Mouse (Mus musculus): ENCODE measurements around the gene Gucy1b2. TPM values are rescaled to one million over a fixed set of nuclear protein-coding genes. Genes with fewer than 3 reads are reported as not detected.

The Gucy1b2 gene
- polyA plus RNA-seq, 1 experiment from 2014 or later: 0.66 TPM

- Histone ChIP-seq H3K4me2 (ENCODE audit: low read length) (no peak overlapping the region), H3K27me3 (replicated peaks; ENCODE audit: control insufficient read depth, insufficient read depth, low read length) (no peaks in the 10 kb centered on the region), H3K36me3 (ENCODE audit: control insufficient read depth, insufficient read depth, low read length) (no peaks in the 10 kb centered on the region), H3K4me3 (ENCODE audit: low read length) (no peak overlapping the region), H3K9ac (ENCODE audit: low read depth, low read length) (no peak overlapping the region), H3K27ac (ENCODE audit: low read depth, low read length) (no peak overlapping the region), H3K9me3 (ENCODE audit: control insufficient read depth, low read length) (no peaks in the 10 kb centered on the region), H3K4me1 (ENCODE audit: control insufficient read depth, insufficient read depth, low read depth, low read length) (no peaks in the 10 kb centered on the region)
- WGBS: 83% methylated on average over 2 of the region's 2 CpGs
- no peak for ATAC-seq
Measured at GRCm38 (mm10) chr14:62472061-62472460, 16.0 kb upstream of the Gucy1b2 start.

GRCm38 (mm10) chr14:62468753-62469125 lies 12.7 kb upstream of the Gucy1b2 start:
- no peaks in the 10 kb centered on the region for H3K27me3 ChIP-seq (replicated peaks; ENCODE audit: control insufficient read depth, insufficient read depth, low read length)
- H3K9me3 ChIP-seq (ENCODE audit: control insufficient read depth, low read length): no peaks in the 10 kb centered on the region
- ATAC-seq: no peak

GRCm38 (mm10) chr14:62468119-62468752 lies 12.1 kb upstream of the Gucy1b2 start:
- no peak for ATAC-seq
- WGBS: 68% methylated on average over 6 of the region's 6 CpGs
- Histone ChIP-seq H3K27me3 (replicated peaks; ENCODE audit: control insufficient read depth, insufficient read depth, low read length) (no peaks in the 10 kb centered on the region), H3K27ac (ENCODE audit: low read depth, low read length) (no peak overlapping the region), H3K9me3 (ENCODE audit: control insufficient read depth, low read length) (no peaks in the 10 kb centered on the region), H3K4me2 (ENCODE audit: low read length) (no peak overlapping the region), H3K4me3 (ENCODE audit: low read length) (no peak overlapping the region), H3K9ac (ENCODE audit: low read depth, low read length) (no peak overlapping the region), H3K36me3 (ENCODE audit: control insufficient read depth, insufficient read depth, low read length) (no peaks in the 10 kb centered on the region), H3K4me1 (ENCODE audit: control insufficient read depth, insufficient read depth, low read depth, low read length) (no peaks in the 10 kb centered on the region)

More at GRCm38 (mm10) chr14:62468753-62469125, 12.7 kb upstream of the Gucy1b2 start:
- no peak overlapping the region for H3K4me3 ChIP-seq (ENCODE audit: low read length)
- H3K36me3 ChIP-seq (ENCODE audit: control insufficient read depth, insufficient read depth, low read length): no peaks in the 10 kb centered on the region
- WGBS: 90% methylated on average over 5 of the region's 5 CpGs
- no peak overlapping the region for H3K27ac ChIP-seq (ENCODE audit: low read depth, low read length)
- no peak overlapping the region for H3K4me2 ChIP-seq (ENCODE audit: low read length)
- no peaks in the 10 kb centered on the region for H3K4me1 ChIP-seq (ENCODE audit: control insufficient read depth, insufficient read depth, low read depth, low read length)
- no peak overlapping the region for H3K9ac ChIP-seq (ENCODE audit: low read depth, low read length)

GRCm38 (mm10) chr14:62464966-62465365 lies 8.9 kb upstream of the Gucy1b2 start:
- no peak for ATAC-seq
- Histone ChIP-seq H3K9me3 (ENCODE audit: control insufficient read depth, low read length) (no peaks in the 10 kb centered on the region), H3K4me3 (ENCODE audit: low read length) (no peak overlapping the region), H3K4me1 (ENCODE audit: control insufficient read depth, insufficient read depth, low read depth, low read length) (no peaks in the 10 kb centered on the region), H3K27me3 (replicated peaks; ENCODE audit: control insufficient read depth, insufficient read depth, low read length) (no peaks in the 10 kb centered on the region), H3K9ac (ENCODE audit: low read depth, low read length) (no peak overlapping the region), H3K4me2 (ENCODE audit: low read length) (peak overlapping the region; percentile 0; the same call in 1 of the 2 replicates), H3K27ac (ENCODE audit: low read depth, low read length) (no peak overlapping the region), H3K36me3 (ENCODE audit: control insufficient read depth, insufficient read depth, low read length) (no peaks in the 10 kb centered on the region)
- WGBS: 15% methylated on average over 9 of the region's 9 CpGs

- H3K9ac ChIP-seq (ENCODE audit: low read depth, low read length): no peak overlapping the region
- H3K27me3 ChIP-seq (replicated peaks; ENCODE audit: control insufficient read depth, insufficient read depth, low read length): no peaks in the 10 kb centered on the region
- WGBS: 64% methylated on average over 11 of the region's 11 CpGs
- H3K27ac ChIP-seq (ENCODE audit: low read depth, low read length): no peak overlapping the region
- H3K36me3 ChIP-seq (ENCODE audit: control insufficient read depth, insufficient read depth, low read length): no peaks in the 10 kb centered on the region
- no peak overlapping the region for H3K4me2 ChIP-seq (ENCODE audit: low read length)
- no peak overlapping the region for H3K4me3 ChIP-seq (ENCODE audit: low read length)
- no peaks in the 10 kb centered on the region for H3K9me3 ChIP-seq (ENCODE audit: control insufficient read depth, low read length)
- ATAC-seq: no peak
- peaks cover 9% of the 10 kb centered on the region for H3K4me1 ChIP-seq (ENCODE audit: control insufficient read depth, insufficient read depth, low read depth, low read length)
Measured at GRCm38 (mm10) chr14:62459541-62459940, 3.5 kb upstream of the Gucy1b2 start.

GRCm38 (mm10) chr14:62457420-62458181 lies 1.5 kb upstream of the Gucy1b2 start:
- Histone ChIP-seq H3K27ac (ENCODE audit: low read depth, low read length) (no peak overlapping the region), H3K4me2 (ENCODE audit: low read length) (peak overlapping the region; percentile 50), H3K4me1 (ENCODE audit: control insufficient read depth, insufficient read depth, low read depth, low read length) (peaks cover 10% of the 10 kb centered on the region), H3K9ac (ENCODE audit: low read depth, low read length) (peak overlapping the region; percentile 8; the same call in 1 of the 2 replicates), H3K4me3 (ENCODE audit: low read length) (no peak overlapping the region), H3K9me3 (ENCODE audit: control insufficient read depth, low read length) (no peaks in the 10 kb centered on the region), H3K27me3 (replicated peaks; ENCODE audit: control insufficient read depth, insufficient read depth, low read length) (no peaks in the 10 kb centered on the region), H3K36me3 (ENCODE audit: control insufficient read depth, insufficient read depth, low read length) (no peaks in the 10 kb centered on the region)
- WGBS: 15% methylated on average over 22 of the region's 22 CpGs
- peak; percentile 84 for ATAC-seq

GRCm38 (mm10) chr14:62455570-62455879 lies 564 bp downstream of the Gucy1b2 start:
- Histone ChIP-seq H3K4me1 (ENCODE audit: control insufficient read depth, insufficient read depth, low read depth, low read length) (peaks cover 10% of the 10 kb centered on the region), H3K9me3 (ENCODE audit: control insufficient read depth, low read length) (no peaks in the 10 kb centered on the region), H3K9ac (ENCODE audit: low read depth, low read length) (no peak overlapping the region), H3K27me3 (replicated peaks; ENCODE audit: control insufficient read depth, insufficient read depth, low read length) (no peaks in the 10 kb centered on the region), H3K27ac (ENCODE audit: low read depth, low read length) (0 out of 2 replicates have a peak overlapping the region, but pooled peaks have one; percentile 20), H3K4me3 (ENCODE audit: low read length) (no peak overlapping the region), H3K36me3 (ENCODE audit: control insufficient read depth, insufficient read depth, low read length) (no peaks in the 10 kb centered on the region), H3K4me2 (ENCODE audit: low read length) (peak overlapping the region; percentile 25)
- peak; percentile 21 for ATAC-seq
- WGBS: 51% methylated on average over 5 of the region's 5 CpGs

- peak; percentile 68 for ATAC-seq
- Histone ChIP-seq H3K4me3 (ENCODE audit: low read length) (no peak overlapping the region), H3K36me3 (ENCODE audit: control insufficient read depth, insufficient read depth, low read length) (no peaks in the 10 kb centered on the region), H3K27me3 (replicated peaks; ENCODE audit: control insufficient read depth, insufficient read depth, low read length) (no peaks in the 10 kb centered on the region), H3K9me3 (ENCODE audit: control insufficient read depth, low read length) (no peaks in the 10 kb centered on the region), H3K4me1 (ENCODE audit: control insufficient read depth, insufficient read depth, low read depth, low read length) (peaks cover 10% of the 10 kb centered on the region), H3K4me2 (ENCODE audit: low read length) (peak overlapping the region; percentile 25), H3K9ac (ENCODE audit: low read depth, low read length) (no peak overlapping the region), H3K27ac (ENCODE audit: low read depth, low read length) (peak overlapping the region; percentile 67)
- 38% methylated on average over 9 of the region's 9 CpGs for WGBS
Measured at GRCm38 (mm10) chr14:62454760-62455569, 1.1 kb downstream of the Gucy1b2 start.

GRCm38 (mm10) chr14:62454136-62454535 lies 2.0 kb downstream of the Gucy1b2 start:
- no peak overlapping the region for H3K4me3 ChIP-seq (ENCODE audit: low read length)
- no peaks in the 10 kb centered on the region for H3K27me3 ChIP-seq (replicated peaks; ENCODE audit: control insufficient read depth, insufficient read depth, low read length)
- H3K36me3 ChIP-seq (ENCODE audit: control insufficient read depth, insufficient read depth, low read length): no peaks in the 10 kb centered on the region
- H3K4me2 ChIP-seq (ENCODE audit: low read length): no peak overlapping the region
- H3K4me1 ChIP-seq (ENCODE audit: control insufficient read depth, insufficient read depth, low read depth, low read length): peaks cover 10% of the 10 kb centered on the region
- no peaks in the 10 kb centered on the region for H3K9me3 ChIP-seq (ENCODE audit: control insufficient read depth, low read length)
- no peak overlapping the region for H3K27ac ChIP-seq (ENCODE audit: low read depth, low read length)
- 38% methylated on average over 3 of the region's 3 CpGs for WGBS
- H3K9ac ChIP-seq (ENCODE audit: low read depth, low read length): no peak overlapping the region
- no peak for ATAC-seq

Measured in hindbrain, embryonic 16.5 days (tissue).